Mouse (Mus musculus): ENCODE data around the gene Cyp4a32. TPM values are rescaled to one million over a fixed set of nuclear protein-coding genes. Genes with fewer than 3 reads are reported as not detected.
"Not testable (repeated sequence)": the region's sequence is repeated elsewhere in the genome, so short reads cannot be mapped to it uniquely, and the experiment has no call there.

Gene Cyp4a32
- polyA plus RNA-seq, 1 experiment from 2014 or later = not detected

DNA sequence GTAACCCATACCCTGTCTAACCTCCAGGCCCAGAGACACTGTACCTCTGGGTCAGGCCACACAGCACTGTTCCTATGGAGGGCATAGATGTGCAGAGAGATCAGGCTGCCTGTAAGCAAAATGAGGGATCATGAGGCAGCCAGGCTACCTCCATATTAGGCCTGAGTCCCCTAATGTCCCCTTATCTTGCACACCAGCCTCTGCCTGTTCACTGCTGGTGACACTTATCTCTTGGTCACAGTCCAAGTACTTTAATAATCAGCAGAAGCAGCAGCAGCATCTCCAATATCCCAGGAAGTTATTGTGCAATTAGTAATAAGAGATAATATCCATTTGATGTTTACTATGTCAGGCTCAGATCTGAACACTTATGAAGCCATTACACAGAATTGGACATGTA, 17.7 kb upstream of the Cyp4a32 start:
- H3K4me1 ChIP-seq (ENCODE audit: control insufficient read depth, insufficient read depth, low read depth, low read length) = no peaks in the 10 kb centered on the region
- H3K27me3 ChIP-seq (replicated peaks; ENCODE audit: control insufficient read depth, insufficient read depth, low read length) = no peaks in the 10 kb centered on the region
- H3K9me3 ChIP-seq (ENCODE audit: control insufficient read depth, low read length) = no peaks in the 10 kb centered on the region
- H3K9ac ChIP-seq (ENCODE audit: low read depth, low read length) = no peak overlapping the region
- H3K27ac ChIP-seq (ENCODE audit: low read depth, low read length) = no peak overlapping the region
- no peak for ATAC-seq
- H3K4me3 ChIP-seq (ENCODE audit: low read length) = no peak overlapping the region
- H3K4me2 ChIP-seq (ENCODE audit: low read length) = no peak overlapping the region
- H3K36me3 ChIP-seq (ENCODE audit: control insufficient read depth, insufficient read depth, low read length) = no peaks in the 10 kb centered on the region

- Histone ChIP-seq H3K9ac (ENCODE audit: low read depth, low read length) (no peak overlapping the region), H3K27ac (ENCODE audit: low read depth, low read length) (no peak overlapping the region), H3K4me3 (ENCODE audit: low read length) (no peak overlapping the region), H3K36me3 (ENCODE audit: control insufficient read depth, insufficient read depth, low read length) (no peaks in the 10 kb centered on the region), H3K4me1 (ENCODE audit: control insufficient read depth, insufficient read depth, low read depth, low read length) (no peaks in the 10 kb centered on the region), H3K9me3 (ENCODE audit: control insufficient read depth, low read length) (no peaks in the 10 kb centered on the region), H3K27me3 (replicated peaks; ENCODE audit: control insufficient read depth, insufficient read depth, low read length) (no peaks in the 10 kb centered on the region), H3K4me2 (ENCODE audit: low read length) (no peak overlapping the region)
- ATAC-seq = no peak
- WGBS = 92% methylated on average over 1 of the region's 1 CpGs
These were observed 4.4 kb upstream of the Cyp4a32 start for GRCm38 (mm10) chr4:115596357-115596756.

- H3K36me3 ChIP-seq (ENCODE audit: control insufficient read depth, insufficient read depth, low read length) = no peaks in the 10 kb centered on the region
- no peak for ATAC-seq
- no peak overlapping the region for H3K4me2 ChIP-seq (ENCODE audit: low read length)
- no peaks in the 10 kb centered on the region for H3K4me1 ChIP-seq (ENCODE audit: control insufficient read depth, insufficient read depth, low read depth, low read length)
- no peak overlapping the region for H3K4me3 ChIP-seq (ENCODE audit: low read length)
- no peaks in the 10 kb centered on the region for H3K27me3 ChIP-seq (replicated peaks; ENCODE audit: control insufficient read depth, insufficient read depth, low read length)
- no peaks in the 10 kb centered on the region for H3K9me3 ChIP-seq (ENCODE audit: control insufficient read depth, low read length)
- no peak overlapping the region for H3K27ac ChIP-seq (ENCODE audit: low read depth, low read length)
- WGBS = 91% methylated on average over 2 of the region's 2 CpGs
- no peak overlapping the region for H3K9ac ChIP-seq (ENCODE audit: low read depth, low read length)
These were observed 3.9 kb upstream of the Cyp4a32 start for GRCm38 (mm10) chr4:115596824-115597336.

DNA sequence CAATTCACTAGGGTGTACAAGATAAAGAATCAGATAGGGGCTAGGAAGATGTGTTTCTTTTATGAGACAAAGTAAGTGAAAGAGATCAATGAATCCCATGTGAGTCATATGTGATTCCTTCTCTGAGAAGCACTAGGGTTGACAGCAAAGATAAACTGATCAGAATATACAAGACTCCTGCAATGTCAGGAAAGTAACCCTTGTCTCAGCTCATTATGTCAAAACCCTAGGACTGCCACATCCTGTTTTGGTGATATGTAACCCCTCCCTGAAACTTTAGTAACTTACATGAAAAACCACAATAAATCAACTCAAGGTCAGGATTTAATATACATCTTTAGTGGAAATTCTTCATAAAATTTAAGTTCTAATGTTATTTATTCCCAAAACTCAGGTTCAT, 13.2 kb downstream of the Cyp4a32 start:
- no peak overlapping the region for H3K4me2 ChIP-seq (ENCODE audit: low read length)
- no peaks in the 10 kb centered on the region for H3K27me3 ChIP-seq (replicated peaks; ENCODE audit: control insufficient read depth, insufficient read depth, low read length)
- H3K27ac ChIP-seq (ENCODE audit: low read depth, low read length) = no peak overlapping the region
- no peaks in the 10 kb centered on the region for H3K4me1 ChIP-seq (ENCODE audit: control insufficient read depth, insufficient read depth, low read depth, low read length)
- H3K9me3 ChIP-seq (ENCODE audit: control insufficient read depth, low read length) = no peaks in the 10 kb centered on the region
- no peak overlapping the region for H3K9ac ChIP-seq (ENCODE audit: low read depth, low read length)
- no peaks in the 10 kb centered on the region for H3K36me3 ChIP-seq (ENCODE audit: control insufficient read depth, insufficient read depth, low read length)
- H3K4me3 ChIP-seq (ENCODE audit: low read length) = no peak overlapping the region
- no peak for ATAC-seq

- not testable (repeated sequence) for H3K4me3 ChIP-seq (ENCODE audit: low read length); H3K36me3 ChIP-seq (ENCODE audit: control insufficient read depth, insufficient read depth, low read length); H3K4me1 ChIP-seq (ENCODE audit: control insufficient read depth, insufficient read depth, low read depth, low read length); H3K4me2 ChIP-seq (ENCODE audit: low read length); H3K9ac ChIP-seq (ENCODE audit: low read depth, low read length); H3K9me3 ChIP-seq (ENCODE audit: control insufficient read depth, low read length); H3K27ac ChIP-seq (ENCODE audit: low read depth, low read length); H3K27me3 ChIP-seq (replicated peaks; ENCODE audit: control insufficient read depth, insufficient read depth, low read length); ATAC-seq
- WGBS = 90% methylated on average over 3 of the region's 3 CpGs
These were observed 24.8 kb downstream of the Cyp4a32 start for GRCm38 (mm10) chr4:115625560-115625959.

DNA sequence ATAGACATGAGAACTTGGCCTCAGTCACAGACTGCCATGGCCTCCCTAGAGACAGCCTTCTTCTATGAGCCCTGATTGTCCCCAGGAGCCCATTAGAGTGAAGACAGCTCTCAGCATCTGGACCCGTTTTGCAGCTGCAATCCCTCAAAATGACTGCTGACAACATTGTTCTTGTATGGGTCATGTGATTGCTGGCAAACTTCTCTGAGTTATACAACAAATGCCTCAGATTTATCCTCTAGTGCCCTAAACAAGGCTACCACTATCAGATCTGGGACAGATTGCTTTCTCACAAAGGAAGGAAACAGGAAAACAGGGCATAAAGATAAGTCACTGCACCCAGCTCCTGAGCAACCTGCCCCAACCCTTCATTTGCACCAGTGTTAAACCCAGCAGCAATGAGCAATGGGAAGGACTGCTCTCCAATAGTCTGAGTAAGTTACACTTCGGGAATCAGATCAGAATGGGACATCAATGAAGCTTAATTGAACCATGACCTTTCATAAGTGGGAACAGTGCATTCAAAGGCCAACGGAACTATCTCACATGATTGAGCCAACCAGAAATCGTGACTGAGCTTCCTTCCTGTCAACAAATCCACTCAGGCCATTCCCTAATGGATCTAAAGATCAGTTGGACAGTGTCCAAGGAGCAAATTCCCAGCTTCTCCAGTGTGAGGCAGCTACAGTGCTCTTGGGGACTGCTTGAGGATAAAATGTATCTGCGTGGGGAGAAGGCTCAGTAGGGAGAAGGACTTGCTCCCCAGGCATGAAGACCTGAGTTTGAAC, 42.4 kb downstream of the Cyp4a32 start:
- no peak for ATAC-seq
- Histone ChIP-seq H3K9ac (ENCODE audit: low read depth, low read length) (no peak overlapping the region), H3K27ac (ENCODE audit: low read depth, low read length) (no peak overlapping the region), H3K36me3 (ENCODE audit: control insufficient read depth, insufficient read depth, low read length) (no peaks in the 10 kb centered on the region), H3K4me3 (ENCODE audit: low read length) (no peak overlapping the region), H3K4me1 (ENCODE audit: control insufficient read depth, insufficient read depth, low read depth, low read length) (no peaks in the 10 kb centered on the region), H3K4me2 (ENCODE audit: low read length) (no peak overlapping the region), H3K27me3 (replicated peaks; ENCODE audit: control insufficient read depth, insufficient read depth, low read length) (no peaks in the 10 kb centered on the region), H3K9me3 (ENCODE audit: control insufficient read depth, low read length) (no peaks in the 10 kb centered on the region)
- 60% methylated on average over 5 of the region's 5 CpGs for WGBS

GRCm38 (mm10) chr4:115645371-115645770, 44.6 kb downstream of the Cyp4a32 start:
- Histone ChIP-seq H3K9ac (ENCODE audit: low read depth, low read length) (no peak overlapping the region), H3K27ac (ENCODE audit: low read depth, low read length) (no peak overlapping the region), H3K4me2 (ENCODE audit: low read length) (no peak overlapping the region), H3K36me3 (ENCODE audit: control insufficient read depth, insufficient read depth, low read length) (no peaks in the 10 kb centered on the region), H3K4me3 (ENCODE audit: low read length) (no peak overlapping the region), H3K4me1 (ENCODE audit: control insufficient read depth, insufficient read depth, low read depth, low read length) (no peaks in the 10 kb centered on the region), H3K27me3 (replicated peaks; ENCODE audit: control insufficient read depth, insufficient read depth, low read length) (no peaks in the 10 kb centered on the region), H3K9me3 (ENCODE audit: control insufficient read depth, low read length) (no peaks in the 10 kb centered on the region)
- ATAC-seq = no peak

GRCm38 (mm10) chr4:115647580-115647979, 46.8 kb downstream of the Cyp4a32 start, which contains the start of gene Cyp4b1:
TSS of gene Cyp4b1 (minus strand) at chr4:115647723.
- Histone ChIP-seq H3K9ac (ENCODE audit: low read depth, low read length) (no peak within 1 kb of the TSS), H3K36me3 (ENCODE audit: control insufficient read depth, insufficient read depth, low read length) (no peaks in the 10 kb centered on the region), H3K4me1 (ENCODE audit: control insufficient read depth, insufficient read depth, low read depth, low read length) (no peaks in the 10 kb centered on the region), H3K27me3 (replicated peaks; ENCODE audit: control insufficient read depth, insufficient read depth, low read length) (no peaks in the 10 kb centered on the region), H3K27ac (ENCODE audit: low read depth, low read length) (no peak within 1 kb of the TSS), H3K4me2 (ENCODE audit: low read length) (no peak within 1 kb of the TSS), H3K4me3 (ENCODE audit: low read length) (no peak within 1 kb of the TSS), H3K9me3 (ENCODE audit: control insufficient read depth, low read length) (no peaks in the 10 kb centered on the region)
- no peak for ATAC-seq
- 84% methylated on average over 9 of the region's 9 CpGs for WGBS

DNA sequence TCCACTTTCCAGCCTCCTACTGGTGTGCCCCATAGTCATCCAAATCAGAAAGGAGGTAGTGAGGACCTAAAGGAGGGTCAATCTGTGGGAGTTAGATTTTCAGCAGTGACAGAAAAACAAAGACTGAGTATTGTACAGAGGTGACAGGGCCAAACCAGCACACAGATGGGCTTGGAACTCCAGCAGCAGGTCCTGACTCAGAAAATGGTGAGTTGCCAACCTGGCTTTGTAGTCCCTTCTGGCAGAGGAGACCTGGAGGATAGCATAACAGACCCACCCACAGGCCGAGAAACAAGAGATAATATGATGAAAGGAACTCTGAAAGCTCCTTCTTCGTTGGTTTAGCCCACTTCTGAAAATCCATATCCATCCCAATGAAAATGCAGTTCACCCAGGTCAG, 48.0 kb downstream of the Cyp4a32 start:
- Histone ChIP-seq H3K27ac (ENCODE audit: low read depth, low read length) (no peak overlapping the region), H3K27me3 (replicated peaks; ENCODE audit: control insufficient read depth, insufficient read depth, low read length) (no peaks in the 10 kb centered on the region), H3K4me3 (ENCODE audit: low read length) (no peak overlapping the region), H3K4me2 (ENCODE audit: low read length) (no peak overlapping the region), H3K4me1 (ENCODE audit: control insufficient read depth, insufficient read depth, low read depth, low read length) (no peaks in the 10 kb centered on the region), H3K36me3 (ENCODE audit: control insufficient read depth, insufficient read depth, low read length) (no peaks in the 10 kb centered on the region), H3K9ac (ENCODE audit: low read depth, low read length) (no peak overlapping the region), H3K9me3 (ENCODE audit: control insufficient read depth, low read length) (no peaks in the 10 kb centered on the region)
- no peak for ATAC-seq
- WGBS = 69% methylated on average over 2 of the region's 2 CpGs

Data from hindbrain, embryonic 16.5 days (tissue).